Comparison of ENCODE assay signal across 8 mouse cellular contexts in genomic region chr5:114859253-114859652, GRCm38 (mm10). TPM values are rescaled to one million over a fixed set of nuclear protein-coding genes. Genes with fewer than 3 reads are reported as not detected.
DNase-seq lines count a peak whose midpoint lies in the region; ATAC-seq lines count a peak whose summit lies in the region.

No protein-coding gene starts in this region.

- H3K27ac ChIP-seq in heart, embryonic 15.5 days, result no peak overlapping the region
- H3K27ac ChIP-seq in liver, embryonic 12.5 days, result no peak overlapping the region
- H3K27ac ChIP-seq in neural tube, embryonic 12.5 days, result no peak overlapping the region

- 4% methylated on average over 18 of the region's 18 CpGs for WGBS in heart, embryonic 15.5 days
- 6% methylated on average over 18 of the region's 18 CpGs for WGBS in liver, embryonic 12.5 days (ENCODE audit: insufficient replicate concordance)
- 6% methylated on average over 18 of the region's 18 CpGs for whole genome bisulfite sequencing in neural tube, embryonic 12.5 days

- H3K4me2 ChIP-seq in heart, embryonic 15.5 days, result peak overlapping the region; percentile 60
- H3K4me2 ChIP-seq in liver, embryonic 12.5 days, result peak overlapping the region; percentile 36
- H3K4me2 ChIP-seq in neural tube, embryonic 12.5 days (replicated peaks), result peak overlapping the region; percentile 66

- peaks cover 45% of the 10 kb centered on the region for H3K27me3 ChIP-seq in heart, embryonic 15.5 days
- H3K27me3 ChIP-seq in liver, embryonic 12.5 days (replicated peaks), result peaks cover 52% of the 10 kb centered on the region
- no peaks in the 10 kb centered on the region for H3K27me3 ChIP-seq in neural tube, embryonic 12.5 days (replicated peaks)

- H3K36me3 ChIP-seq in heart, embryonic 15.5 days, result no peaks in the 10 kb centered on the region
- no peaks in the 10 kb centered on the region for H3K36me3 ChIP-seq in liver, embryonic 12.5 days
- H3K36me3 ChIP-seq in neural tube, embryonic 12.5 days, result no peaks in the 10 kb centered on the region

- peak; percentile 74 for DNase-seq in CD4-positive helper T cell, adult 2 months (ENCODE audit: low read depth, low spot score)
- DNase-seq in brain, adult 2 months (ENCODE audit: low read depth, low spot score), result peak; percentile 93
- peak; percentile 58 for DNase-seq in kidney, postnatal 14 days
- peak; percentile 64 for DNase-seq in telencephalon, adult 2 months (ENCODE audit: low read depth, low spot score)

- ATAC-seq in erythroid progenitor cell, adult 5-6 weeks (replicated peaks; ENCODE audit: low FRiP score, poor library complexity, severe bottlenecking), result 0 out of 2 replicates have a peak, but pooled peaks have one; percentile 52
- ATAC-seq in heart, embryonic 15.5 days (replicated peaks; ENCODE audit: insufficient number of reproducible peaks, insufficient read depth, low FRiP score, low read depth), result no peak
- no peak for ATAC-seq in liver, embryonic 12.5 days
- ATAC-seq in neural tube, embryonic 12.5 days (ENCODE audit: low FRiP score, low read depth), result no peak

- peak overlapping the region; percentile 27 for H3K4me3 ChIP-seq in heart, embryonic 15.5 days
- H3K4me3 ChIP-seq in liver, embryonic 12.5 days, result no peak overlapping the region
- peak overlapping the region; percentile 24; the same call in 1 of the 2 replicates for H3K4me3 ChIP-seq in neural tube, embryonic 12.5 days

- H3K9me3 ChIP-seq in heart, embryonic 15.5 days (replicated peaks), result no peaks in the 10 kb centered on the region
- H3K9me3 ChIP-seq in liver, embryonic 12.5 days (replicated peaks), result no peaks in the 10 kb centered on the region
- no peaks in the 10 kb centered on the region for H3K9me3 ChIP-seq in neural tube, embryonic 12.5 days

- H3K9ac ChIP-seq in heart, embryonic 15.5 days, result no peak overlapping the region
- no peak overlapping the region for H3K9ac ChIP-seq in liver, embryonic 12.5 days
- no peak overlapping the region for H3K9ac ChIP-seq in neural tube, embryonic 12.5 days

- H3K4me1 ChIP-seq in heart, embryonic 15.5 days (replicated peaks), result peaks cover 4% of the 10 kb centered on the region
- H3K4me1 ChIP-seq in liver, embryonic 12.5 days, result peaks cover 3% of the 10 kb centered on the region; the same call in 1 of the 2 replicates
- no peaks in the 10 kb centered on the region for H3K4me1 ChIP-seq in neural tube, embryonic 12.5 days

RNA-seq across cellular contexts. Expression of gene Gm9936, which starts 0.8 kb away (rescaled TPM):
- not detected in 2 replicates for total RNA-seq in erythroid progenitor cell, adult 5-6 weeks (2015; ENCODE audit: low replicate concordance)
- total RNA-seq in erythroid progenitor cell, adult 5-6 weeks (2017; ENCODE audit: low replicate concordance), result not detected in 2 replicates
- polyA plus RNA-seq in heart, embryonic 15.5 days (2015; fragmentation: Nextera tagmentation; extraction: Ambion mirVana), result not detected in 2 replicates
- not detected in 2 replicates for polyA plus RNA-seq in liver, embryonic 12.5 days (2016; fragmentation: Nextera tagmentation; extraction: Ambion mirVana)
- 0.45 and 0.71 TPM in 2 replicates for polyA plus RNA-seq in neural tube, embryonic 12.5 days (2016; fragmentation: Nextera tagmentation; extraction: Ambion mirVana)

RNA-seq across cellular contexts. Expression of gene 4930519G04Rik, which starts 5.8 kb away (rescaled TPM):
- not detected in 2 replicates for total RNA-seq in erythroid progenitor cell, adult 5-6 weeks (2015; ENCODE audit: low replicate concordance)
- not detected in 2 replicates for total RNA-seq in erythroid progenitor cell, adult 5-6 weeks (2017; ENCODE audit: low replicate concordance)
- not detected in 2 replicates for polyA plus RNA-seq in heart, embryonic 15.5 days (2015; fragmentation: Nextera tagmentation; extraction: Ambion mirVana)
- not detected in 2 replicates for polyA plus RNA-seq in liver, embryonic 12.5 days (2016; fragmentation: Nextera tagmentation; extraction: Ambion mirVana)
- not detected in 2 replicates for polyA plus RNA-seq in neural tube, embryonic 12.5 days (2016; fragmentation: Nextera tagmentation; extraction: Ambion mirVana)

RNA-seq across cellular contexts. Expression of gene 1500011B03Rik, which starts 36.0 kb away (rescaled TPM):
- total RNA-seq in erythroid progenitor cell, adult 5-6 weeks (2015; ENCODE audit: low replicate concordance), result 11.7 and 11.9 TPM in 2 replicates
- total RNA-seq in erythroid progenitor cell, adult 5-6 weeks (2017; ENCODE audit: low replicate concordance), result 14.5 TPM in 1 of 2 replicates, not detected in the other
- 39.0 and 52.9 TPM in 2 replicates for polyA plus RNA-seq in heart, embryonic 15.5 days (2015; fragmentation: Nextera tagmentation; extraction: Ambion mirVana)
- 37.4 and 41.8 TPM in 2 replicates for polyA plus RNA-seq in liver, embryonic 12.5 days (2016; fragmentation: Nextera tagmentation; extraction: Ambion mirVana)
- polyA plus RNA-seq in neural tube, embryonic 12.5 days (2016; fragmentation: Nextera tagmentation; extraction: Ambion mirVana), result 190 and 192 TPM in 2 replicates

RNA-seq across cellular contexts. Expression of gene Oasl2, which starts 37.5 kb away (rescaled TPM):
- total RNA-seq in erythroid progenitor cell, adult 5-6 weeks (2015; ENCODE audit: low replicate concordance), result 8.3 and 14.7 TPM in 2 replicates
- 3.0 and 4.5 TPM in 2 replicates for total RNA-seq in erythroid progenitor cell, adult 5-6 weeks (2017; ENCODE audit: low replicate concordance)
- 7.3 and 19.6 TPM in 2 replicates for polyA plus RNA-seq in heart, embryonic 15.5 days (2015; fragmentation: Nextera tagmentation; extraction: Ambion mirVana)
- 3.5 and 3.9 TPM in 2 replicates for polyA plus RNA-seq in liver, embryonic 12.5 days (2016; fragmentation: Nextera tagmentation; extraction: Ambion mirVana)
- polyA plus RNA-seq in neural tube, embryonic 12.5 days (2016; fragmentation: Nextera tagmentation; extraction: Ambion mirVana), result 1.3 and 2.5 TPM in 2 replicates
